Mouse (Mus musculus) MEL (cell line): Measurements from ENCODE around the gene Acss1. TPM values are rescaled to one million over a fixed set of nuclear protein-coding genes. Genes with fewer than 3 reads are reported as not detected.
A peak's percentile ranks its signal among the peaks of the same experiment; 100 is the strongest.

Source experiments
- DNase-seq: peaks from one replicate; pipeline ENCODE4 v3.0.0; 2011; ENCODE audit warnings: low read depth, low spot score
- H3K27ac ChIP-seq: 2 replicates; pipeline ENCODE4 v1.5.1; 2012; ENCODE audit warnings: low read depth, mild to moderate bottlenecking, control low read depth, low read length, moderate library complexity; ENCODE audit not compliant: control insufficient read depth
- H3K27me3 ChIP-seq, 2 experiments: fragments of 150-350 bp in 1 of 2; sonication (generic) in 1 of 2; 2 replicates each; pipeline ENCODE4 v1.6.1; 2012; ENCODE audit warnings: low read length in 2 of 2, mild to moderate bottlenecking in 2 of 2, improper control_type of control experiment in 1 of 2, moderate library complexity in 1 of 2; ENCODE audit not compliant: insufficient read depth in 2 of 2, control insufficient read depth in 1 of 2
- H3K36me3 ChIP-seq, 2 experiments: 2 replicates each; pipeline ENCODE4 v1.6.1; 2012 to 2014; ENCODE audit warnings: low read length in 2 of 2, improper control_type of control experiment in 1 of 2, inconsistent platforms in 1 of 2, mild to moderate bottlenecking in 1 of 2; ENCODE audit not compliant: insufficient read depth in 2 of 2, control insufficient read depth in 1 of 2
- H3K4me1 ChIP-seq, 2 experiments: fragments of 150-350 bp in 1 of 2; sonication (generic) in 1 of 2; 2 replicates each; pipeline ENCODE4 v1.6.1; 2012; ENCODE audit warnings: low read length in 2 of 2, improper control_type of control experiment in 1 of 2, mild to moderate bottlenecking in 1 of 2; ENCODE audit not compliant: insufficient read depth in 2 of 2, control insufficient read depth in 1 of 2
- H3K4me3 ChIP-seq, 2 experiments: fragments of 150-350 bp in 1 of 2; sonication (generic) in 1 of 2; 2 replicates each; pipeline ENCODE4 v1.5.1; 2012; ENCODE audit warnings: low read depth in 2 of 2, low read length in 2 of 2, mild to moderate bottlenecking in 2 of 2, moderate library complexity in 2 of 2, control low read depth in 1 of 2, improper control_type of control experiment in 1 of 2; ENCODE audit not compliant: control insufficient read depth in 1 of 2, insufficient read depth in 1 of 2
- H3K79me2 ChIP-seq: 2 replicates; pipeline ENCODE4 v1.6.1; 2012; ENCODE audit warnings: mild to moderate bottlenecking, low read length, moderate library complexity; ENCODE audit not compliant: control insufficient read depth, poor library complexity, insufficient read depth
- H3K9ac ChIP-seq: 2 replicates; pipeline ENCODE4 v1.6.1; 2012; ENCODE audit warnings: low read depth, mild to moderate bottlenecking, control low read depth, low read length, moderate library complexity; ENCODE audit not compliant: control insufficient read depth, poor library complexity, severe bottlenecking
- H3K9me3 ChIP-seq: fragments of 150-350 bp; sonication (generic); replicated peaks from 2 replicates; pipeline ENCODE4 v1.6.1; 2012; ENCODE audit warnings: mild to moderate bottlenecking, low read length, improper control_type of control experiment, moderate library complexity; ENCODE audit not compliant: insufficient read depth
- CHD1 ChIP-seq: IDR thresholded peaks from 2 replicates; pipeline ENCODE4 v1.6.1; 2012; ENCODE audit warnings: low read depth, mild to moderate bottlenecking, inconsistent platforms, low read length, improper control_type of control experiment
- CTCF ChIP-seq, 3 experiments: IDR thresholded peaks in 2 of 3; conservative IDR thresholded peaks in 1 of 3; 2 replicates each; pipeline ENCODE4 v1.5.1; 2011 to 2012; ENCODE audit warnings: low read length in 3 of 3, low read depth in 2 of 3, mild to moderate bottlenecking in 2 of 3, improper control_type of control experiment in 1 of 3, inconsistent platforms in 1 of 3, mixed read lengths in 1 of 3, moderate library complexity in 1 of 3; ENCODE audit not compliant: control insufficient read depth in 1 of 3, insufficient read depth in 1 of 3, poor library complexity in 1 of 3, severe bottlenecking in 1 of 3
- ELF1 ChIP-seq: IDR thresholded peaks from 2 replicates; pipeline ENCODE4 v1.6.1; 2014; ENCODE audit warnings: low read depth, mild to moderate bottlenecking, inconsistent platforms, low read length, improper control_type of control experiment, moderate library complexity
- EP300 ChIP-seq, 2 experiments: IDR thresholded peaks; 2 replicates each; pipeline ENCODE4 v1.6.1; 2011; ENCODE audit warnings: improper control_type of control experiment in 2 of 2, low read length in 2 of 2, low read depth in 1 of 2, mild to moderate bottlenecking in 1 of 2
- ETS1 ChIP-seq: IDR thresholded peaks from 2 replicates; pipeline ENCODE4 v1.6.1; 2012; ENCODE audit warnings: low read depth, mild to moderate bottlenecking, inconsistent platforms, low read length, improper control_type of control experiment, moderate library complexity
- GABPA ChIP-seq: IDR thresholded peaks from 2 replicates; pipeline ENCODE4 v1.6.1; 2012; ENCODE audit warnings: low read depth, mild to moderate bottlenecking, inconsistent platforms, low read length, improper control_type of control experiment, moderate library complexity
- GATA1 ChIP-seq: IDR thresholded peaks from 2 replicates; pipeline ENCODE4 v1.6.1; 2011; ENCODE audit warnings: low read depth, low read length, improper control_type of control experiment
- MAFK ChIP-seq: IDR thresholded peaks from 2 replicates; pipeline ENCODE4 v1.6.1; 2011; ENCODE audit warnings: low read depth, mild to moderate bottlenecking, low read length, improper control_type of control experiment, borderline replicate concordance
- MAZ ChIP-seq: IDR thresholded peaks from 2 replicates; pipeline ENCODE4 v1.6.1; 2012; ENCODE audit warnings: low read depth, mild to moderate bottlenecking, inconsistent platforms, low read length, improper control_type of control experiment
- MXI1 ChIP-seq: IDR thresholded peaks from 2 replicates; pipeline ENCODE4 v1.6.1; 2011; ENCODE audit warnings: mild to moderate bottlenecking, low read depth, low read length, improper control_type of control experiment
- NELFE ChIP-seq: IDR thresholded peaks from 2 replicates; pipeline ENCODE4 v1.6.1; 2011; ENCODE audit warnings: low read depth, low read length, improper control_type of control experiment
- POLR2A ChIP-seq, 2 experiments: IDR thresholded peaks; 2 replicates each; pipeline ENCODE4 v1.6.1; 2011 to 2012; ENCODE audit warnings: low read length in 2 of 2, mild to moderate bottlenecking in 2 of 2, control low read depth in 1 of 2, improper control_type of control experiment in 1 of 2, low read depth in 1 of 2, moderate library complexity in 1 of 2; ENCODE audit not compliant: control insufficient read depth in 1 of 2, insufficient read depth in 1 of 2, poor library complexity in 1 of 2
- POLR2AphosphoS2 ChIP-seq: IDR thresholded peaks from 2 replicates; pipeline ENCODE4 v1.6.1; 2011; ENCODE audit warnings: low read length, improper control_type of control experiment
- SIN3A ChIP-seq: IDR thresholded peaks from 2 replicates; pipeline ENCODE4 v1.6.1; 2012; ENCODE audit warnings: low read length, improper control_type of control experiment, inconsistent platforms
- SMC3 ChIP-seq: IDR thresholded peaks from 2 replicates; pipeline ENCODE4 v1.6.1; 2011; ENCODE audit warnings: low read depth, low read length, improper control_type of control experiment
- TAL1 ChIP-seq: IDR thresholded peaks from 2 replicates; pipeline ENCODE4 v1.6.1; 2012; ENCODE audit warnings: mild to moderate bottlenecking, inconsistent platforms, low read length, moderate library complexity, mixed read lengths
- TCF12 ChIP-seq: IDR thresholded peaks from 2 replicates; pipeline ENCODE4 v1.6.1; 2014; ENCODE audit warnings: low read depth, mild to moderate bottlenecking, inconsistent platforms, low read length, improper control_type of control experiment, moderate library complexity
- UBTF ChIP-seq: IDR thresholded peaks from 2 replicates; pipeline ENCODE4 v1.6.1; 2012; ENCODE audit warnings: low read depth, mild to moderate bottlenecking, inconsistent platforms, low read length, improper control_type of control experiment, moderate library complexity, borderline replicate concordance; ENCODE audit not compliant: insufficient read depth
- ZMIZ1 ChIP-seq: IDR thresholded peaks from 2 replicates; pipeline ENCODE4 v1.6.1; 2012; ENCODE audit warnings: low read depth, mild to moderate bottlenecking, inconsistent platforms, low read length, improper control_type of control experiment, moderate library complexity
- ZNF384 ChIP-seq: IDR thresholded peaks from 2 replicates; pipeline ENCODE4 v1.6.1; 2012; ENCODE audit warnings: low read depth, mild to moderate bottlenecking, inconsistent platforms, low read length, improper control_type of control experiment
- polyA plus RNA-seq, 2 experiments: library from polyadenylated mRNA; stranded (reverse) in 1 of 2; unstranded in 1 of 2; fragments of >175 nt in 1 of 2; fragments of >200 nt in 1 of 2; gene quantifications; 2 replicates each; pipeline versions ENCODE4 v1.2.1 to v1.2.4; 2012; ENCODE audit warnings: low replicate concordance in 2 of 2, low read depth in 1 of 2; ENCODE audit not compliant: insufficient read length in 2 of 2, insufficient read depth in 1 of 2, missing spikeins in 1 of 2
- total RNA-seq: library from RNA; depleted of rRNA; stranded (reverse); fragments of 300-350 nt; gene quantifications from 2 replicates; pipeline ENCODE4 v1.2.3, GENCODE M21; 2012; rRNA removed

Acss1 gene
- total RNA-seq, result 10.2 and 12.5 TPM in 2 replicates
- 10 to 100 TPM in 1 of 2 experiments, not detected in 1; 22.6 TPM for polyA plus RNA-seq

GRCm38 (mm10) chr2:150667820-150668766 lies at the start of gene Acss1:
Acss1 (minus strand) TSS chr2:150668500.
- Histone ChIP-seq H3K36me3 (peaks cover 0 to 34% of the 10 kb centered on the region in 2 experiments; a peak in 2 of 4 replicates), H3K9me3 (no peaks in the 10 kb centered on the region), H3K27ac (peak within 1 kb of the TSS; percentile 88), H3K4me3 (peak within 1 kb of the TSS; percentile 69 to 80), H3K79me2 (no peaks in the 10 kb centered on the region; the same call in 1 of the 2 replicates), H3K9ac (peak within 1 kb of the TSS; percentile 76), H3K27me3 (no peaks in the 10 kb centered on the region), H3K4me1 (peaks cover 19 to 42% of the 10 kb centered on the region in 2 experiments)
- DNase-seq, result peak; percentile 83
- TF ChIP-seq EP300 (IDR thresholded peaks at IDR 0.05; ENCODE audit: low read depth in 1 of 2, low read length in 2 of 2), result peak; percentile 52 to 53; a peak in 3 of 4 replicates
- TF ChIP-seq TAL1, result peak; percentile 72
- no peak for TF ChIP-seq ZMIZ1
- TF ChIP-seq POLR2A (IDR thresholded peaks at IDR 0.05; ENCODE audit: control insufficient read depth in 1 of 2, insufficient read depth in 1 of 2, low read depth in 1 of 2, low read length in 2 of 2, poor library complexity in 1 of 2), result peak; percentile 44 to 49; a peak in 1 of 4 replicates
- TF ChIP-seq CHD1, result no peak
- no peak for TF ChIP-seq POLR2AphosphoS2
- TF ChIP-seq GABPA, result no peak
- no peak for TF ChIP-seq MAZ
- no peak for TF ChIP-seq ZNF384
- peak; percentile 35; the same call in 1 of the 2 replicates for TF ChIP-seq NELFE
- peak; percentile 8; the same call in 1 of the 2 replicates for TF ChIP-seq TCF12
- no peak for TF ChIP-seq CTCF (IDR thresholded peaks at IDR 0.05 in 2 of 3, conservative IDR thresholded peaks at IDR 0.05 in 1 of 3; ENCODE audit: control insufficient read depth in 1 of 3, insufficient read depth in 1 of 3, low read depth in 2 of 3, low read length in 3 of 3, poor library complexity in 1 of 3, severe bottlenecking in 1 of 3)
- no peak for TF ChIP-seq SMC3
- peak; percentile 43; the same call in 1 of the 2 replicates for TF ChIP-seq MXI1
- TF ChIP-seq ETS1, result no peak
- 0 out of 2 replicates have a peak, but pooled peaks have one; percentile 30 for TF ChIP-seq UBTF
- TF ChIP-seq MAFK, result no peak
- no peak for TF ChIP-seq ELF1
- peak; percentile 20; the same call in 1 of the 2 replicates for TF ChIP-seq GATA1
- TF ChIP-seq SIN3A, result no peak; the same call in 1 of the 2 replicates
